Mouse (Mus musculus) brain, embryonic 14.5 days (tissue): ENCODE measurements at regions not wholly inside any gene's neighbourhood (a gene's known extent, or its start where the extent isn't known, plus 50 kb on each side); places are given as distances from the start of the nearest gene placed in this dataset.

Experiments
- CTCF ChIP-seq: fragments of 200-500 bp; IDR thresholded peaks from 2 replicates; pipeline ENCODE4 v1.5.1; 2012; ENCODE audit warnings: inconsistent platforms, mild to moderate bottlenecking, moderate library complexity, borderline replicate concordance; ENCODE audit not compliant: insufficient read depth, insufficient read length; ENCODE audit errors: extremely low read depth
- POLR2A ChIP-seq: fragments of 200-500 bp; IDR thresholded peaks from 2 replicates; pipeline ENCODE4 v1.6.1; 2012; ENCODE audit warnings: mild to moderate bottlenecking, inconsistent platforms, borderline replicate concordance; ENCODE audit not compliant: poor library complexity, insufficient read depth, insufficient read length, severe bottlenecking; ENCODE audit errors: extremely low read depth

GRCm38 (mm10) chr15:62272755-62273154 lies 1349.9 kb upstream of the A1bg start:
- TF ChIP-seq CTCF (no peak), POLR2A (no peak)
